In genomic region chr9:111117126-111117642, GRCm38 (mm10) we compare ENCODE assay signal across 8 mouse cellular contexts. TPM values are rescaled to one million over a fixed set of nuclear protein-coding genes. Genes with fewer than 3 reads are reported as not detected.
DNase-seq lines count a peak whose midpoint lies in the region; ATAC-seq and TF ChIP-seq lines count a peak whose summit lies in the region.

Lrrfip2 (plus strand) TSS chr9:111117592.

- 34% methylated on average over 14 of the region's 14 CpGs for WGBS in kidney, embryonic 14.5 days
- 42% methylated on average over 14 of the region's 14 CpGs for WGBS in forebrain, embryonic 13.5 days
- 40% methylated on average over 14 of the region's 14 CpGs for WGBS in limb, embryonic 15.5 days
- 29% methylated on average over 14 of the region's 14 CpGs for WGBS in small intestine, adult 2 months

- no peaks in the 10 kb centered on the region for H3K9me3 ChIP-seq in kidney, embryonic 14.5 days (ENCODE audit: control insufficient read depth, low read length)
- H3K9me3 ChIP-seq in forebrain, embryonic 13.5 days (replicated peaks) = no peaks in the 10 kb centered on the region
- H3K9me3 ChIP-seq in limb, embryonic 15.5 days = no peaks in the 10 kb centered on the region

- POLR2A ChIA-PET in Patski (lab: Charles Lee) = interaction anchor here (0.6 kb wide), 1 partner anchor 160 kb away, joined by 3 read pairs; no protein-coding TSS in a partner anchor

- peak within 1 kb of the TSS; percentile 89 for H3K9ac ChIP-seq in kidney, embryonic 14.5 days (ENCODE audit: low read depth, low read length)
- H3K9ac ChIP-seq in forebrain, embryonic 13.5 days = peak within 1 kb of the TSS; percentile 91
- peak within 1 kb of the TSS; percentile 87 for H3K9ac ChIP-seq in limb, embryonic 15.5 days

- no peaks in the 10 kb centered on the region; the same call in 1 of the 2 replicates for H3K36me3 ChIP-seq in kidney, embryonic 14.5 days (ENCODE audit: control insufficient read depth, insufficient read depth, low read length)
- no peaks in the 10 kb centered on the region for H3K36me3 ChIP-seq in forebrain, embryonic 13.5 days (ENCODE audit: poor library complexity, severe bottlenecking)
- H3K36me3 ChIP-seq in limb, embryonic 15.5 days = no peaks in the 10 kb centered on the region
- no peaks in the 10 kb centered on the region for H3K36me3 ChIP-seq in small intestine, adult 2 months (ENCODE audit: control insufficient read depth, insufficient read depth, low read length)

- peak within 1 kb of the TSS; percentile 74 for H3K27ac ChIP-seq in kidney, embryonic 14.5 days (ENCODE audit: low read depth, low read length)
- peak within 1 kb of the TSS; percentile 67 for H3K27ac ChIP-seq in forebrain, embryonic 13.5 days
- peak within 1 kb of the TSS; percentile 81 for H3K27ac ChIP-seq in limb, embryonic 15.5 days
- H3K27ac ChIP-seq in small intestine, adult 2 months (ENCODE audit: insufficient read depth, low read depth, low read length) = peak within 1 kb of the TSS; percentile 89

- TF ChIP-seq POLR2A in small intestine, adult 2 months (IDR thresholded peaks at IDR 0.05; ENCODE audit: low read depth, low read length) = no peak

- no peaks in the 10 kb centered on the region for H3K27me3 ChIP-seq in kidney, embryonic 14.5 days (ENCODE audit: control insufficient read depth, insufficient read depth, low read length)
- no peaks in the 10 kb centered on the region for H3K27me3 ChIP-seq in Patski
- no peaks in the 10 kb centered on the region for H3K27me3 ChIP-seq in forebrain, embryonic 13.5 days
- no peaks in the 10 kb centered on the region for H3K27me3 ChIP-seq in limb, embryonic 15.5 days
- H3K27me3 ChIP-seq in small intestine, adult 2 months (ENCODE audit: control insufficient read depth, insufficient read depth, low read length) = no peaks in the 10 kb centered on the region

- ATAC-seq in kidney, embryonic 14.5 days (ENCODE audit: low FRiP score, low TSS enrichment) = no peak
- ATAC-seq in Patski = no peak
- no peak; the same call in 1 of the 2 replicates for ATAC-seq in forebrain, embryonic 13.5 days
- ATAC-seq in hematopoietic stem cell, adult 5-6 weeks (replicated peaks in 1 of 2; ENCODE audit: insufficient read depth in 1 of 2, low FRiP score in 2 of 2, low TSS enrichment in 1 of 2, low read depth in 1 of 2, poor library complexity in 2 of 2, severe bottlenecking in 2 of 2) = no peak
- ATAC-seq in limb, embryonic 15.5 days (ENCODE audit: insufficient number of reproducible peaks, low FRiP score, low TSS enrichment, low read depth) = no peak

- H3K4me1 ChIP-seq in kidney, embryonic 14.5 days (ENCODE audit: control insufficient read depth, insufficient read depth, low read length) = peaks cover 5% of the 10 kb centered on the region; the same call in 1 of the 2 replicates
- H3K4me1 ChIP-seq in forebrain, embryonic 13.5 days = peaks cover 19% of the 10 kb centered on the region
- H3K4me1 ChIP-seq in limb, embryonic 15.5 days = peaks cover 18% of the 10 kb centered on the region
- H3K4me1 ChIP-seq in small intestine, adult 2 months (ENCODE audit: control insufficient read depth, insufficient read depth, insufficient read length, low read length) = peaks cover 7% of the 10 kb centered on the region

- TF ChIP-seq CTCF in Patski (IDR thresholded peaks at IDR 0.05) = no peak
- no peak for TF ChIP-seq CTCF in small intestine, adult 2 months (IDR thresholded peaks at IDR 0.05; ENCODE audit: extremely low read depth, insufficient read length, insufficient replicate concordance, low read depth, low read length)

- peak within 1 kb of the TSS; percentile 96 for H3K4me3 ChIP-seq in kidney, embryonic 14.5 days (ENCODE audit: low read length)
- peak within 1 kb of the TSS; percentile 97 for H3K4me3 ChIP-seq in forebrain, embryonic 13.5 days
- peak within 1 kb of the TSS; percentile 98 for H3K4me3 ChIP-seq in limb, embryonic 15.5 days
- peak within 1 kb of the TSS; percentile 84 for H3K4me3 ChIP-seq in small intestine, adult 2 months (ENCODE audit: low read depth, low read length)

- no peak for DNase-seq in kidney, postnatal 10 days
- no peak for DNase-seq in Patski (ENCODE audit: low read depth, low spot score)
- no peak for DNase-seq in ovary, adult 18-20 months (ENCODE audit: low spot score)

- in situ Hi-C loops in Patski (cut with MboI; ENCODE audit: low pct_unique_long_range_greater_than_20kb) = no loop called here

- CTCF ChIA-PET in Patski (lab: Charles Lee) = no interaction called here

- H3K4me2 ChIP-seq in kidney, embryonic 14.5 days (replicated peaks; ENCODE audit: low read depth, low read length) = peak within 1 kb of the TSS; percentile 77
- peak within 1 kb of the TSS; percentile 85 for H3K4me2 ChIP-seq in forebrain, embryonic 13.5 days
- H3K4me2 ChIP-seq in limb, embryonic 15.5 days = peak within 1 kb of the TSS; percentile 69

RNA-seq across cellular contexts. Expression of gene Lrrfip2, which starts in this region (rescaled TPM):
- polyA plus RNA-seq in kidney, embryonic 14.5 days (2014; fragmentation: Nextera tagmentation; extraction: Ambion mirVana) = 29.6 and 37.8 TPM in 2 replicates
- 85.9 TPM for polyA plus RNA-seq in Patski (2021)
- polyA plus RNA-seq in forebrain, embryonic 13.5 days (2015; fragmentation: Nextera tagmentation; extraction: Ambion mirVana) = 40.4 and 42.1 TPM in 2 replicates
- 65.7 and 103 TPM in 2 replicates for total RNA-seq in hematopoietic stem cell, adult 5-6 weeks (2017)
- 39.1 and 39.7 TPM in 2 replicates for polyA plus RNA-seq in limb, embryonic 15.5 days (2015; fragmentation: Nextera tagmentation; extraction: Ambion mirVana)
- polyA plus RNA-seq in small intestine, adult 2 months (2012; rRNA removed) = 3.7 and 15.3 TPM in 2 replicates
